Comparison of ENCODE assay signal across 11 mouse cellular contexts in genomic region chr11:104619084-104620022, GRCm38 (mm10). TPM values are rescaled to one million over a fixed set of nuclear protein-coding genes. Genes with fewer than 3 reads are reported as not detected.
DNase-seq lines count a peak whose midpoint lies in the region; ATAC-seq and TF ChIP-seq lines count a peak whose summit lies in the region.
"Had no signal": no experiment of that assay in that cellular context is flagged by ENCODE, and none has a peak within 500 bp of the region (broad histone marks: within the 10 kb centered on the region; RNA-seq: fewer than 3 reads in every experiment).

No protein-coding gene starts in this region.

- peak; percentile 37 for DNase-seq in forebrain, embryonic 10.5 days (ENCODE audit: extremely low spot score, low spot score)
- no peak for DNase-seq in forebrain, postnatal 0 days
- DNase-seq in neural tube, embryonic 10.5 days (ENCODE audit: extremely low spot score, low spot score), result no peak
- DNase-seq in frontal cortex, adult 2 months (ENCODE audit: extremely low spot score in 1 of 2, low spot score in 1 of 2), result no peak
- no peak for DNase-seq in adrenal gland, postnatal 4 days (ENCODE audit: low spot score in 2 of 2)
- no peak for DNase-seq in lung, postnatal 36 days
- DNase-seq: thymus, postnatal 36 days had no signal

- H3K4me1 ChIP-seq in forebrain, embryonic 10.5 days, result peaks cover 55% of the 10 kb centered on the region
- no peaks in the 10 kb centered on the region for H3K4me1 ChIP-seq in forebrain, postnatal 0 days (ENCODE audit: insufficient read depth)
- peaks cover 9% of the 10 kb centered on the region; the same call in 1 of the 2 replicates for H3K4me1 ChIP-seq in neural tube, embryonic 12.5 days
- peaks cover 10% of the 10 kb centered on the region for H3K4me1 ChIP-seq in forebrain, embryonic 16.5 days (replicated peaks; ENCODE audit: control insufficient read depth, insufficient read depth, low read length)

- 52% methylated on average over 13 of the region's 13 CpGs for WGBS in forebrain, embryonic 10.5 days
- WGBS in forebrain, postnatal 0 days, result 36% methylated on average over 13 of the region's 13 CpGs
- 45% methylated on average over 13 of the region's 13 CpGs for WGBS in neural tube, embryonic 12.5 days
- WGBS in forebrain, embryonic 16.5 days, result 39% methylated on average over 13 of the region's 13 CpGs

- peak overlapping the region; percentile 66 for H3K27ac ChIP-seq in forebrain, embryonic 10.5 days
- no peak overlapping the region for H3K27ac ChIP-seq in forebrain, postnatal 0 days (ENCODE audit: low read depth, low read length)
- no peak overlapping the region for H3K27ac ChIP-seq in neural tube, embryonic 12.5 days
- no peak overlapping the region for H3K27ac ChIP-seq in forebrain, embryonic 16.5 days (ENCODE audit: low read length)
- H3K27ac ChIP-seq: embryonic facial prominence, embryonic 12.5 days; limb, embryonic 13.5 days had no signal

- no peaks in the 10 kb centered on the region for H3K36me3 ChIP-seq in forebrain, embryonic 10.5 days (replicated peaks)
- H3K36me3 ChIP-seq in forebrain, postnatal 0 days (ENCODE audit: insufficient read depth), result no peaks in the 10 kb centered on the region
- no peaks in the 10 kb centered on the region for H3K36me3 ChIP-seq in neural tube, embryonic 12.5 days
- no peaks in the 10 kb centered on the region for H3K36me3 ChIP-seq in forebrain, embryonic 16.5 days (ENCODE audit: control insufficient read depth, insufficient read depth)
- H3K36me3 ChIP-seq: embryonic facial prominence, embryonic 12.5 days; limb, embryonic 13.5 days had no signal

- H3K27me3 ChIP-seq in forebrain, embryonic 10.5 days (ENCODE audit: poor library complexity, severe bottlenecking), result no peaks in the 10 kb centered on the region; the same call in 1 of the 2 replicates
- no peaks in the 10 kb centered on the region for H3K27me3 ChIP-seq in forebrain, postnatal 0 days (ENCODE audit: insufficient read depth, low read length)
- H3K27me3 ChIP-seq in neural tube, embryonic 12.5 days (replicated peaks), result no peaks in the 10 kb centered on the region
- no peaks in the 10 kb centered on the region for H3K27me3 ChIP-seq in forebrain, embryonic 16.5 days (replicated peaks; ENCODE audit: control insufficient read depth, insufficient read depth, low read length)
- H3K27me3 ChIP-seq: embryonic facial prominence, embryonic 12.5 days; limb, embryonic 13.5 days had no signal

- no peaks in the 10 kb centered on the region for H3K9me3 ChIP-seq in forebrain, embryonic 10.5 days
- H3K9me3 ChIP-seq in forebrain, postnatal 0 days (ENCODE audit: low read length), result no peaks in the 10 kb centered on the region
- H3K9me3 ChIP-seq in neural tube, embryonic 12.5 days, result no peaks in the 10 kb centered on the region
- H3K9me3 ChIP-seq in forebrain, embryonic 16.5 days (ENCODE audit: control insufficient read depth, low read length), result no peaks in the 10 kb centered on the region
- H3K9me3 ChIP-seq: embryonic facial prominence, embryonic 12.5 days; limb, embryonic 13.5 days had no signal

- TF ChIP-seq CTCF in forebrain, postnatal 0 days (IDR thresholded peaks at IDR 0.05; ENCODE audit: low read depth), result no peak

- H3K4me3 ChIP-seq in forebrain, embryonic 10.5 days, result peak overlapping the region; percentile 12; the same call in 1 of the 2 replicates
- H3K4me3 ChIP-seq in forebrain, postnatal 0 days (ENCODE audit: low read depth, low read length), result no peak overlapping the region
- H3K4me3 ChIP-seq in neural tube, embryonic 12.5 days, result no peak overlapping the region
- no peak overlapping the region for H3K4me3 ChIP-seq in forebrain, embryonic 16.5 days (replicated peaks; ENCODE audit: low read length)
- H3K4me3 ChIP-seq: embryonic facial prominence, embryonic 12.5 days; limb, embryonic 13.5 days had no signal

- no peak overlapping the region for H3K4me2 ChIP-seq in forebrain, postnatal 0 days (ENCODE audit: low read depth)
- H3K4me2 ChIP-seq in neural tube, embryonic 12.5 days (replicated peaks), result no peak overlapping the region
- no peak overlapping the region for H3K4me2 ChIP-seq in forebrain, embryonic 16.5 days (ENCODE audit: low read length)
- H3K4me2 ChIP-seq: embryonic facial prominence, embryonic 12.5 days; limb, embryonic 13.5 days had no signal

- ATAC-seq in forebrain, postnatal 0 days, result no peak
- ATAC-seq in neural tube, embryonic 12.5 days (ENCODE audit: low FRiP score, low read depth), result peak; percentile 66
- 0 out of 2 replicates have a peak, but pooled peaks have one; percentile 31 for ATAC-seq in forebrain, embryonic 16.5 days

- no peak overlapping the region for H3K9ac ChIP-seq in forebrain, postnatal 0 days
- no peak overlapping the region for H3K9ac ChIP-seq in neural tube, embryonic 12.5 days
- no peak overlapping the region for H3K9ac ChIP-seq in forebrain, embryonic 16.5 days (replicated peaks; ENCODE audit: low read depth, low read length)
- H3K9ac ChIP-seq: embryonic facial prominence, embryonic 12.5 days; limb, embryonic 13.5 days had no signal

RNA-seq across cellular contexts. Expression of gene Itgb3, which starts 11.6 kb away (rescaled TPM):
- polyA plus RNA-seq in forebrain, embryonic 10.5 days (2016; fragmentation: Nextera tagmentation; extraction: Ambion mirVana), result 3.7 and 3.8 TPM in 2 replicates
- 1.2 and 1.9 TPM in 2 replicates for total RNA-seq in forebrain, postnatal 0 days (2014; rRNA removed)
- polyA plus RNA-seq in forebrain, postnatal 0 days (2015; fragmentation: Nextera tagmentation; extraction: Ambion mirVana), result 0.47 and 0.71 TPM in 2 replicates
- polyA plus RNA-seq in neural tube, embryonic 12.5 days (2016; fragmentation: Nextera tagmentation; extraction: Ambion mirVana), result 3.1 and 3.7 TPM in 2 replicates
- polyA plus RNA-seq in forebrain, embryonic 16.5 days (2015; fragmentation: Nextera tagmentation; extraction: Ambion mirVana), result 0.65 and 0.91 TPM in 2 replicates
- polyA plus RNA-seq in frontal cortex, adult 2 months (2012; rRNA removed), result 1.8 and 1.9 TPM in 2 replicates
- total RNA-seq in adrenal gland, postnatal 4 days (2021), result 10 to 100 TPM; 12.9 to 16.6 TPM
